Comparison of ENCODE assay signal across 9 mouse cellular contexts in genomic region chr7:4806716-4807115, GRCm38 (mm10). TPM values are rescaled to one million over a fixed set of nuclear protein-coding genes. Genes with fewer than 3 reads are reported as not detected.
DNase-seq lines count a peak whose midpoint lies in the region; ATAC-seq and TF ChIP-seq lines count a peak whose summit lies in the region.
"Had no signal": no experiment of that assay in that cellular context is flagged by ENCODE, and none has a peak within 500 bp of the region (broad histone marks: within the 10 kb centered on the region; RNA-seq: fewer than 3 reads in every experiment).

No protein-coding gene starts in this region.

- H3K4me2 ChIP-seq in midbrain, embryonic 13.5 days (replicated peaks), result no peak overlapping the region
- no peak overlapping the region for H3K4me2 ChIP-seq in lung, postnatal 0 days (replicated peaks; ENCODE audit: low read depth, low read length)

- H3K4me3 ChIP-seq in midbrain, embryonic 13.5 days (replicated peaks), result no peak overlapping the region
- H3K4me3 ChIP-seq in midbrain, embryonic 10.5 days, result no peak overlapping the region
- no peak overlapping the region for H3K4me3 ChIP-seq in lung, postnatal 0 days (ENCODE audit: low read depth, low read length)

- no peaks in the 10 kb centered on the region for H3K27me3 ChIP-seq in midbrain, embryonic 13.5 days
- no peaks in the 10 kb centered on the region for H3K27me3 ChIP-seq in midbrain, embryonic 10.5 days (ENCODE audit: low read depth, poor library complexity, severe bottlenecking)
- H3K27me3 ChIP-seq in lung, postnatal 0 days (replicated peaks; ENCODE audit: insufficient read depth, low read length), result no peaks in the 10 kb centered on the region

- no peak overlapping the region for H3K27ac ChIP-seq in midbrain, embryonic 13.5 days
- no peak overlapping the region for H3K27ac ChIP-seq in midbrain, embryonic 10.5 days (replicated peaks)
- H3K27ac ChIP-seq in lung, postnatal 0 days (ENCODE audit: low read length), result no peak overlapping the region

- WGBS in midbrain, embryonic 13.5 days, result 94% methylated on average over 7 of the region's 7 CpGs
- 95% methylated on average over 7 of the region's 7 CpGs for WGBS in midbrain, embryonic 10.5 days
- WGBS in lung, postnatal 0 days, result 81% methylated on average over 7 of the region's 7 CpGs

- TF ChIP-seq CTCF in lung, postnatal 0 days (IDR thresholded peaks at IDR 0.05), result peak; percentile 75

- DNase-seq in cerebellum, postnatal 14 days, result peak; percentile 64 to 67
- DNase-seq in cerebellum, adult 9-11 months, result no peak
- DNase-seq in midbrain, embryonic 10.5 days (ENCODE audit: low spot score), result no peak
- peak; percentile 81 for DNase-seq in lung, postnatal 0 days (ENCODE audit: low spot score)
- no peak for DNase-seq in ovary, postnatal 36 days (ENCODE audit: low spot score)
- DNase-seq in urinary bladder, adult 18-20 months (ENCODE audit: low spot score in 2 of 2), result no peak

- no peaks in the 10 kb centered on the region for H3K9me3 ChIP-seq in midbrain, embryonic 13.5 days
- H3K9me3 ChIP-seq in midbrain, embryonic 10.5 days (replicated peaks), result no peaks in the 10 kb centered on the region
- H3K9me3 ChIP-seq in lung, postnatal 0 days (ENCODE audit: low read length), result no peaks in the 10 kb centered on the region

- TF ChIP-seq EP300 in lung, postnatal 0 days (IDR thresholded peaks at IDR 0.05), result no peak

- ATAC-seq in midbrain, embryonic 13.5 days, result peak; percentile 11; the same call in 1 of the 2 replicates
- ATAC-seq in erythroblast, adult 5-6 weeks (replicated peaks; ENCODE audit: low FRiP score, poor library complexity, severe bottlenecking), result peak; percentile 82
- ATAC-seq in lung, postnatal 0 days, result peak; percentile 61

- H3K9ac ChIP-seq in midbrain, embryonic 13.5 days (replicated peaks), result no peak overlapping the region
- no peak overlapping the region for H3K9ac ChIP-seq in lung, postnatal 0 days (replicated peaks; ENCODE audit: low read depth)

- peaks cover 24% of the 10 kb centered on the region for H3K4me1 ChIP-seq in midbrain, embryonic 13.5 days (replicated peaks)
- peaks cover 29% of the 10 kb centered on the region for H3K4me1 ChIP-seq in midbrain, embryonic 10.5 days
- H3K4me1 ChIP-seq in lung, postnatal 0 days (ENCODE audit: insufficient read depth, low read depth, low read length), result no peaks in the 10 kb centered on the region

- peaks cover 38% of the 10 kb centered on the region for H3K36me3 ChIP-seq in midbrain, embryonic 13.5 days
- peaks cover 75% of the 10 kb centered on the region for H3K36me3 ChIP-seq in midbrain, embryonic 10.5 days
- H3K36me3 ChIP-seq in lung, postnatal 0 days (ENCODE audit: insufficient read depth, low read length), result peaks cover 12% of the 10 kb centered on the region; the same call in 1 of the 2 replicates

RNA-seq across cellular contexts. Expression of gene Ube2s, which starts 5.7 kb away (rescaled TPM):
- 281 and 301 TPM in 2 replicates for polyA plus RNA-seq in midbrain, embryonic 13.5 days (2015; fragmentation: Nextera tagmentation; extraction: Ambion mirVana)
- 357 and 426 TPM in 2 replicates for polyA plus RNA-seq in midbrain, embryonic 10.5 days (2016; fragmentation: Nextera tagmentation; extraction: Ambion mirVana)
- total RNA-seq in erythroblast, adult 5-6 weeks (2015; ENCODE audit: low replicate concordance), result 167 and 232 TPM in 2 replicates
- total RNA-seq in erythroblast, adult 5-6 weeks (2017; ENCODE audit: low replicate concordance), result 97.4 and 134 TPM in 2 replicates
- polyA plus RNA-seq in lung, postnatal 0 days (2015; fragmentation: Nextera tagmentation; extraction: Ambion mirVana), result 158 and 162 TPM in 2 replicates

RNA-seq across cellular contexts. Expression of gene Rpl28, which starts 14.0 kb away (rescaled TPM):
- 224 and 265 TPM in 2 replicates for polyA plus RNA-seq in midbrain, embryonic 13.5 days (2015; fragmentation: Nextera tagmentation; extraction: Ambion mirVana)
- 339 and 383 TPM in 2 replicates for polyA plus RNA-seq in midbrain, embryonic 10.5 days (2016; fragmentation: Nextera tagmentation; extraction: Ambion mirVana)
- 304 and 336 TPM in 2 replicates for total RNA-seq in erythroblast, adult 5-6 weeks (2015; ENCODE audit: low replicate concordance)
- 65.4 and 203 TPM in 2 replicates for total RNA-seq in erythroblast, adult 5-6 weeks (2017; ENCODE audit: low replicate concordance)
- polyA plus RNA-seq in lung, postnatal 0 days (2015; fragmentation: Nextera tagmentation; extraction: Ambion mirVana), result 282 and 294 TPM in 2 replicates

RNA-seq across cellular contexts. Expression of gene Tmem238, which starts 17.3 kb away (rescaled TPM):
- 2.5 and 3.0 TPM in 2 replicates for polyA plus RNA-seq in midbrain, embryonic 13.5 days (2015; fragmentation: Nextera tagmentation; extraction: Ambion mirVana)
- polyA plus RNA-seq in midbrain, embryonic 10.5 days (2016; fragmentation: Nextera tagmentation; extraction: Ambion mirVana), result 2.7 and 3.4 TPM in 2 replicates
- 4.0 and 7.5 TPM in 2 replicates for total RNA-seq in erythroblast, adult 5-6 weeks (2015; ENCODE audit: low replicate concordance)
- total RNA-seq in erythroblast, adult 5-6 weeks (2017; ENCODE audit: low replicate concordance), result 0.17 and 1.1 TPM in 2 replicates
- polyA plus RNA-seq in lung, postnatal 0 days (2015; fragmentation: Nextera tagmentation; extraction: Ambion mirVana), result 39.2 and 45.4 TPM in 2 replicates

RNA-seq across cellular contexts. Expression of gene Tmem190, which starts 24.0 kb away (rescaled TPM):
- polyA plus RNA-seq in midbrain, embryonic 13.5 days (2015; fragmentation: Nextera tagmentation; extraction: Ambion mirVana), result 0.45 TPM in 1 of 2 replicates, not detected in the other
- not detected in 2 replicates for polyA plus RNA-seq in midbrain, embryonic 10.5 days (2016; fragmentation: Nextera tagmentation; extraction: Ambion mirVana)
- total RNA-seq in erythroblast, adult 5-6 weeks (2015; ENCODE audit: low replicate concordance), result not detected in 2 replicates
- not detected in 2 replicates for total RNA-seq in erythroblast, adult 5-6 weeks (2017; ENCODE audit: low replicate concordance)
- 0.55 and 0.74 TPM in 2 replicates for polyA plus RNA-seq in lung, postnatal 0 days (2015; fragmentation: Nextera tagmentation; extraction: Ambion mirVana)
- polyA plus RNA-seq: heart, embryonic 14.5 days had no signal

RNA-seq across cellular contexts. Expression of gene Il11, which starts 24.1 kb away (rescaled TPM):
- 0.48 and 1.1 TPM in 2 replicates for polyA plus RNA-seq in midbrain, embryonic 13.5 days (2015; fragmentation: Nextera tagmentation; extraction: Ambion mirVana)
- polyA plus RNA-seq in midbrain, embryonic 10.5 days (2016; fragmentation: Nextera tagmentation; extraction: Ambion mirVana), result 0.21 TPM in 1 of 2 replicates, not detected in the other
- not detected in 2 replicates for total RNA-seq in erythroblast, adult 5-6 weeks (2015; ENCODE audit: low replicate concordance)
- total RNA-seq in erythroblast, adult 5-6 weeks (2017; ENCODE audit: low replicate concordance), result not detected in 2 replicates
- polyA plus RNA-seq in lung, postnatal 0 days (2015; fragmentation: Nextera tagmentation; extraction: Ambion mirVana), result 0.29 and 0.64 TPM in 2 replicates
- polyA plus RNA-seq: heart, embryonic 14.5 days had no signal

Comparison
In these comparisons a context has a peak if more than half of its experiments do, and no peak if none do; other contexts are left out.
1. DNase-seq: peak in cerebellum, postnatal 14 days (2 of 2) and lung, postnatal 0 days (single experiment); none in cerebellum, adult 9-11 months (single experiment), midbrain, embryonic 10.5 days (single experiment), ovary, postnatal 36 days (single experiment) and urinary bladder, adult 18-20 months (0 of 2).
2. ATAC-seq: peak in every context shown above with its lines; median percentile 82 in erythroblast, adult 5-6 weeks; 61 in lung, postnatal 0 days; 11 in midbrain, embryonic 13.5 days.